Mouse (Mus musculus) brain, embryonic 18.5 days (tissue): Measurements from ENCODE around the gene Gm39566.

Experiments used
- DNase-seq: peaks from one replicate; pipeline ENCODE4 v3.0.0-alpha.2; 2012; ENCODE audit warnings: low read depth, low spot score

Gm39566 gene

GRCm38 (mm10) chr11:69834001-69834549 is 19.0 kb upstream of the Gm39566 start:
- DNase-seq: no peak

DNA sequence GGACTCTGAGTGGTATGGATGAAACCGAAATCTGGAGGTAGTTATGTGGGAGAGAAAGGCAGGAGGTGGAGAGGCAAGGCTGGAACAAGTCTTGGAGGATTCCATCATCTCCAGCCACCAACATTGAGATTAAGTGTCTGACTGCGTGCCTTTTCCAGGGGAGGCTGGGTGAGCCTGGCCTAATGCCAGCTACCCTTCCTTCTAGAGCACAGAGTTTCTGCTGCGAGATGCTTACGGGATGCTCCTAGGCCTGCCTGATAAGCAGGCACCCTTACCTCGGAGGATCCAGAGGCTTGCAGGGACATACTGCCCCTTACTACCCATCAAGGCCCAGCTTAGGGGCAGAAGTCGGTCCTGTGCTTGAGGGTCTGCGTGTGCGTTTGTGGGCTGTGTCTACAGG is 18.5 kb upstream of the Gm39566 start:
- DNase-seq: no peak

DNA sequence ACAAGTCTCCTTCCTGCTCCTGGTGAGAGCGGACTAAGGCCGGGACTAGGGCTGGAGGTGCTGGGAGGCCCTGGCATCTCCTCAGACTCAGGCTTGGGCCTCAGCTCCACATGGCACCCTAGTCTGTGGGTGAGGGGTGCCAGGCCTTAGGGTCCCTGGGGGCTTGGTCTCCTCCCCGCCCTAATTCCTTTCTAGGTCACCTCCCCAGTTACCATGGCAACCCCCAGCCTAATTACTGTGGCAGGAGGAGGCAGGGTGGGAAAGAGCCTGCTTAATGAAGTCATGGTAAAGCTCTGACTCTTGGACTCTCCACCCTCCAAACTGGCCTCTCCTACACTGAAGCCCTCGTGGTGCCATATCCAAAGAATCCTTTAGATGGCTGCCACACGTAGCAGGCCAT is 13.7 kb upstream of the Gm39566 start:
- DNase-seq: no peak

DNA sequence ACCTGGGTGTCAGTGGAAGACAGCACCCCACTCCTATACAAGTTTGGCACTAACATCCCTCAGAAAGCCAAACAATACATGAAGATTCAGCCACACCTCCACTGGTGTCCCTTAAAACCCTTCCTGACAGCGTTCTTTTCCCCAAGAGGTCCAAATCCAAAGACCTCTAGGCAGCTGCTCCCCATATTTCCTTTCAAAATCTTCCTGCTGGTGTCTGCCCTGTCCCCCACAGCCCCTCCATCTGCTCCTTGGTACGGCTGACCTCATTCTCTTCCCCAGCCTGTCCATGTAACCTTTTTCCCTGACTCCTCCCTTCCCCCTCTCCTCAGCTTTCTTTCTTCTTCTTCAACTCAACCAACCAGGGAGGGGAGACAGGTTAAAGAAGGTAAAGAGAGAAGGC is 8.4 kb upstream of the Gm39566 start:
- DNase-seq: no peak

DNA sequence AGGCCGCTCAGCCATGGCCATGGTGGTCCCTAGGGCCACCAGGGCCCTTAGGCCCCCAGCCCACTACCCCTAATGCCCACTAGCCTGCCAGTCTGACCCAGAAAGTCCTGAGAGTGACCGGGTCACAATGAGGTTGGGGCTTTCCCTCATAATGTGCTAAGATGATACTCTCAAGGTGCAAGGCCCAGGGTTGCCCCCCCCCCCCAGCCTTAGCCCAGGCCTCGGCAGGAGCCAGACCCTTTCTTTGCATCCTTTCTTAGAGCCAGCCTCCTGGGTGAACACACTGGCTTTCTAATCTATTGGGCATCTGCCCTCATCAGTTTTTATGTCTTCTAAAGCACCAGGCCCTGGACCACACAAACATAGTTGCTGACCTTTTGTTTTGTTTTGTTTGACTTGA is 7.0 kb upstream of the Gm39566 start, which contains the start of gene Spem1:
TSS of gene Spem1 (minus strand) at position 101 of the 400 bp plus-strand sequence.
- DNase-seq: no peak

DNA sequence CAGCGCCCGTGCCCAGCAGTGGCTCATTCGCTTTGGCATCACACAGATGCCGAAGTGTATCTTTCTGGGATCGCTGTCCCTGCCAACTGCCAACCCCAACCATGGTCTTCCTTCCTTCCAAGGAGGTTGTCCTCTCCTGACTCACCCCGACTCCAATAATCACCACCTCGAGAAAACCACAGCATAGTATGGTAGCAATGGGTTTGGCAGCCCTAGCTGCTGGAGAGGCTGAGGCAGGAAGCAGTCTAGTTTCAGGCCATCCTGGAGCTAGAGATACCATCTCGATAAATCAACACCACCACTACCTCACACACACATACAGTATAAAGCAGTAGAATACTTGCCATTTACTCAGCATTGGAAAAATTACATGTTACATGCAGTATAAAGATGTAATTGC is 3.8 kb upstream of the Gm39566 start:
- DNase-seq: no peak

DNA sequence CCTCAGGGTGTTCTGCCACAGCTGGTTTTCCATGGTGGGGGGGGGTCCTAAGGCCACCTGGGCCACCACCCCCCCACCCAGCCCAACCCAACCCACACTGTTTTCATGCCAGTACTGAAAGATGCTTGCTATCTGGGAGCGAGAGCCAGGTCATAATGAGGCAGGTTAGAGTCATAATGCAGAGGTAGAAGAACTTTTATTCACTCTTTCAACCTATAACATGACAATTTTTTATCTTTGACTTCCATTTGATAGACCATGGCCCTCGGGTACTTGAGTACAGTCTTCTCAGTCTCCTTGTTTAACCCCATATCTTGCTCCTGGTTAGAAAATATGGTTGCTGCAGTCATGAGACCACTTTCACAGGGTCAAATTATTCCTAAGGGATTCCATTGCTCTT is 3.3 kb upstream of the Gm39566 start, which contains the start of gene Spem2:
TSS of gene Spem2 (minus strand) at position 101 of the 400 bp plus-strand sequence.
- no peak for DNase-seq

GRCm38 (mm10) chr11:69816520-69816919 is 1.4 kb upstream of the Gm39566 start:
- DNase-seq: no peak

DNA sequence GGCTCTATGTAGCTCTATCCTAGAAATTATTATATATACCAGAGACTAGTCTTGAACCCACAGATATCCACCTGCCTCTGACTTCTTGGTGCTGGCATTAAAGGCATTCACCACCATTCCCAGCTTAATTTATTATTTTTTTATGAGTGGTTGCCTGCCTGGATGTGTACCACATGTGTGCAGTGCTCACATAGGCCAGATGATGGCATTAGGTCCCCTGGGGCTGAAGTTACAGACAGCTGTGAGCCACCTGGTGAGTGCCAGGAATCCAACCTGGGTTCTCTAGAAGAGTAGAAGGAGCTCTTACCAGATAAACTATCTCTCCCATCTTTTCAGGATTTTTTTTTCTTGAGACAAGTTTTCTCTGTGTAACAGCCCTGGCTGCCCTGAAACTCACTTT is 4.8 kb downstream of the Gm39566 start:
- DNase-seq: no peak

DNA sequence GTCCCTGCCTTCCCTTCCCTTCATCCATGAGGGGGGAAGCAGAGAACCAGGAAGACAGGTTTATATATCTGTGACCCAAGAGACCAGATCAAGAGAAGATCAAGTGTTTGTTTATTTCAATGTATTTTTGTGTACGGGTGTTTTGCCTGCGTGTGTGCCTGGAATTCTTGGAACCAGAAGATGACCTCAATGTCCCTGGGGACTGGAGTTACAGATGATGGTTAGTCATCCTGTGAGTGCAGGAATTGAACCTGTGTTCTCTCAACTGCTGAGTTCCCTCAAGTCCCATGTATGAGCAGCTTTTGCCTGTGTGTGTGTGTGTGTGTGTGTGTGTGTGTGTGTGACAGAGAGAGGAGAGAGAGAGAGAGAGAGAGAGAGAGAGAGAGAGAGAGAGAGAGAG is 7.5 kb downstream of the Gm39566 start:
- no peak for DNase-seq

GRCm38 (mm10) chr11:69806378-69806777 is 8.7 kb downstream of the Gm39566 start:
- no peak for DNase-seq

- DNase-seq: no peak
These were observed 9.9 kb downstream of the Gm39566 start, which contains the start of gene Tmem102 for GRCm38 (mm10) chr11:69804972-69805909. Gene Tmem102, minus strand, starts transcription at chr11:69805624.

- no peak for DNase-seq
These were observed 10.5 kb downstream of the Gm39566 start for GRCm38 (mm10) chr11:69804652-69804940.

GRCm38 (mm10) chr11:69803786-69804651 is 11.1 kb downstream of the Gm39566 start:
- no peak for DNase-seq

GRCm38 (mm10) chr11:69803328-69803727 is 11.8 kb downstream of the Gm39566 start:
- DNase-seq: no peak

DNA sequence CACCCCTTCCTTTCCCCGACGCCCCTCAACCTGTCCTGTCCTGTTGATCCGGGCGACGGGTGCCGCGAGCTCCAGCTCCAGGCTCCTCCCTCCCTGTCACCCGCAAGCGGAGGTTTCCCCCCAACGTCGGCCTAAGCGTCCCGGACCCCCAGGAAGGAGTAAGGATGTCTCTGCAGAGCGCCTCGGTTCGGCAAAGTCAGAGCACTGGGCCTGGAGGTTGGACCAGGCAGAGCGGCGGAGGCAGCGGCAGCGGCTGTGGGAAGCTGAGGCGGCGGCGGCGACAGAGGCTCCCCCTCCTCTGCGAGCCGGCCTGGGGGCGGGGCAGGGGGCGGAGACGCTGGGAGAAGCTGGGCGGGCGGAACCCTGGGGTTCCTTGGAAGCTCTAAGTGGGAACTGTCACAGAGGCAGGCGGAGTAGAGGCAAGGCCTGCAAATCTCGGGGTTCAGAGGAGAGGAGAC is 12.4 kb downstream of the Gm39566 start:
- DNase-seq: no peak

GRCm38 (mm10) chr11:69801379-69801977 is 13.6 kb downstream of the Gm39566 start, which contains the start of gene Fgf11:
Gene Fgf11, minus strand, starts transcription at chr11:69801857.
- no peak for DNase-seq

- DNase-seq: peak; percentile 77
These were observed 14.5 kb downstream of the Gm39566 start for GRCm38 (mm10) chr11:69800392-69801197.

- no peak for DNase-seq
These were observed 15.0 kb downstream of the Gm39566 start for GRCm38 (mm10) chr11:69800138-69800391.

DNA sequence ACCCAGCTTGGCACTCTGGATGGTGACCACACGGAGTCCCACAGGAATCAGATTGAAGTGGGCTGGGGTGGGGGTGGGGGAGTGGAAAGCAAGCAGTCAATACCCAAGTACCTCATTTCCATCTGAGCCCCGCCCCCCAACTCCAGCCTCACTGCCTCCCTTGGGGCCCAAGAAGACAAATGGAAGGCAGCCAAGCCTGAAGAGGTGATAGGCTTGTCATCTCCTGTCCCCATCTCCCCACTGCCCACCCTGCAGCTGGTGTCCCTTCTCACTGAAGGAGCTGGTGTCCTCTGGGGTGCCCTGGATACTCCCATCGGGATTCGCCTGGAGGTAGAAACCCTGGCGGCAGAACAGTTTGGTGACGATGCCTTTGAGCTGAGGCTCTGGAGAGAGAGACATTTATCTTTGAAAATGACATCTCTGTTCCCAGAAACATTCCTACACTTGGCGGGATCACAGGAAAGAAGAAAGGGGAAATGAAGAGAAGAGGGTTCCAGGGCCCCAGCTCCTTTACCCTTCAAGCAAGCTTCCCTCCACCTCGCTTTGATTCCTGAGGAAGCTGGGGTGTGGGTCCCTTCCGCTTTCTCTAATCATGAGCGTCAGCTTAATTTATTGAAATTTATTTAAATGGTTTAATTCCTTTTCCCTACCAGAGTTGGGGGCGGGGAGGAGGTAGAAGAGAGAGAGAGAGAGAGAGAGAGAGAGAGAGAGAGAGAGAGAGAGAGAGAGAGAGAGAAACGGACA is 15.5 kb downstream of the Gm39566 start:
- no peak for DNase-seq
